Mouse (Mus musculus) cerebellum, adult 11 months (tissue): ENCODE results near the gene 4833427G06Rik.

Source experiments
- DNase-seq: peaks from one replicate; pipeline ENCODE4 v3.0.0; 2022

4833427G06Rik gene

DNA sequence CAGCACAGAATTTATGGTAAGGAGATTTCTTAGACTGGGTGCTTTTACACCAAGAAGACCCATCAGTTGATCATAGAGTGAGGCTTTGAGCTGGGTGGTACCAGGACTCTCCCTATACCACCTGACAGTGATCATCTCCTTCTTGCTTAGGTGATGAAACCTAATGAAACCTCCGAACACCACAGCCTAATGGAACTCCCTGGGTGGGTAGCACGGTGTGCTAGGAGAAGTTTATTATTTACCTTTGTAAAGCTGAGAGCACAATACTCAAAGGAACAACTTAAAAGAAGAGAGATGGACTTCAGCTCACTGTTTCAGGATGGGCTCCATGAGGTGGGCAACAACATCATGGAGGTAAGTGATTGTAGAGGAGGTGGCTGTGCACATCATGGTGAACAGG, 41.3 kb downstream of the 4833427G06Rik start, which contains the start of gene Btg4:
TSS of gene Btg4 (plus strand) at position 301 of the 400 bp plus-strand sequence.
- DNase-seq = no peak

DNA sequence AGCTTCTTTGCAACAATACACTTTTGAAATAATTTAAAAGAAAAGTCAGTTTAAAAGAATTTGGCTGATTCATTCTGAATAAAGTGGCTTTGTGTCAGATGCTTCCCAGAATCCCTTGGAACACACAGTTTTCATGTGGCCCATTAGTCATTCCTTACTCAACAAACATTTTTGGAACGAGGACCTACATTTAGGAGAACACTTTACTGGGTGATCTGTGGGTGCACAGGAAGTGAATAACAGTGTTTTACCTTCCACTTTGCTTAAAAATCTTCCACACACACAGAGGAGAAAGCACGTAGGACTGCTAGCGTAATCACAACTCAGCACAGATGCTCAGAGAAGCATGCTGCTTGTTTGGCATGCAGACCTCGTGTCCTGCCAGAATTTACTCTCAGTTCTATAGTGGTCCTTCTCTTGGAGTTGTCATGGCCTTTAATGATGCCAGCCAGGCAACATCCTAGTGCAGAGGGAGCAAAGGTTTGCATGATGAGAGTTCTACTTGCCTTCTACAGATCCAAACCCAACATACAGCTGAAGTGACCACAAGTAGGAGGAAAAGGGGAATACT, 42.8 kb downstream of the 4833427G06Rik start:
- DNase-seq = no peak

DNA sequence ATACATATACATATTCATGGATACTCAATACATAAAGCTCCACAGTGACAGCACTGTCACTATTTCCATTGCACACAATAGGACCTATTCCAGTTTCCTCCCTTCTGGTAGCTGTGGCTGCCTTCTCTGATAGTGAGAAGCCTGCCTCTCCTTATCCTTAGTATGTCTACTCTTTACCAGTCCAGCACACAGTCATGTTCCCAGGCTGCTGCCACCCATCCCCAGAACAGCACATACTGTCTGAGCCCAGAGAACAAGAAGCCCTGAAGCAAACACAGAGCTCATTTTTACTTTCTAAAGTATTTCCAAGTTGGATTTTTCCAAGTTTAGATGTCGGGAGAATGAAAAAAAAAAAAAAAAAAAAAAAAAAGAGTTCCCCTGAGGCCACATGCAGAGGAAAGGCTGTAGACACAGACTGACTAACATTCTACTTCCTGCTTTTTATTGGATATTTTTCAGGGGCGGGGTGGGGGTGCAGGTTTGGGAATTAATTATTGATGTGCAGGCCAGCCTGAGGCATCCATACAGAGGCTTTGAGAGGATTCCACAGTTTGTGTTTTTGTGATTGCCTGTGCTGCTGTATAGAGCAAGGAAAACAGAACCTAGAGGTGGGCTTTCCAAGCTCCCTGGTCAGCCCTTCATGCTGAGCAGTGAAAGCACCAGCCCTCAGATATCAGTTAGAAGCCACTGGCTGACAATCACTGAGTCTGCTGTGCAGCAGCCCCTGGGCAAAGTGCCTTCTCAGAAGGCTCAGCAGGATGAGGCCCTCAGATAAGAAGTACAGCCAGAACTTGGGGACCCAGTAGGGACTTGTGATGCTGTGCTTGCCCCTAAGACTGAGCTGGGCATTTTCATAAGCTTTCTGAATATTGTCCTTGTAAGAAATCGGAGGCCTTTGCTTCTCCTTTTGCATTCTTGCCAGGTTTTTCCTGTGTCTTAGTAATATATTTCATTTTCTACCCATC, 45.2 kb downstream of the 4833427G06Rik start:
- no peak for DNase-seq

DNA sequence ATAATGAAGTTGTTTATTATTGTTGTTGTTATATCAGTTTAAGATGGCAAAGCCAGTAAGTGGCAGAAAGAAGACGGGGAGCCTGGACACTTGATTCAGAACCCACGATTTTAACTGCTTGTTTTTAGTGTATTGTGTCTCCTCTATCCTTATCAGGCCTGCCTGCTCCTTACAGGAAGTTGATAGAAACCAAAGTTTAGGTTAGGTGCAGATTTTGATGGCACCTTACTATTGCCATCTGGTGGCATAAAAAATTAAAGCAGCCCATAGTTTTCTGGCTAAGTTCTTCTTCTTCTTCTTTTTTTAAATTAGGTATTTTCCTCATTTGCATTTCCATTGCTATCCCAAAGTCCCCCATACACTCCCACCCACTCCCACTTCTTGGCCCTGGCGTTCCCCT, 49.7 kb downstream of the 4833427G06Rik start:
- no peak for DNase-seq

DNA sequence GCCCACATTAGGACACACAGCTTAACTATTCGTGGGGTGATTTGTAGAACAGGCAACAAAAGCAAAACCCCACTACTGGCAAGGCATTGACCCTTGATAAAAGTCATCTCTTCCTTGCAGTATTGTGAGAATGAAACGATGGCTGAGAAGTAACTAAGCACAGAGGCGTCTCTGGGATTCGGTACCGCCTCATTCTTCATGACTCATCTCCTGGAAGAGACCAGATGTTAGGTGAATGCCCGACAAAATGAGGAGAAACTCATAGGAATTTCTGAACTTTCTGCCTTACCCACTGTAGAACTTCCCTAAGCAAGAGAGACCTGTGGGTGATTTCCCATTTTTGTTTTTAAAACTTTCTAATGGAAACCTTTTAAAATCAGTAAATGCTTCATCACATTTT, 59.7 kb downstream of the 4833427G06Rik start:
- no peak for DNase-seq

DNA sequence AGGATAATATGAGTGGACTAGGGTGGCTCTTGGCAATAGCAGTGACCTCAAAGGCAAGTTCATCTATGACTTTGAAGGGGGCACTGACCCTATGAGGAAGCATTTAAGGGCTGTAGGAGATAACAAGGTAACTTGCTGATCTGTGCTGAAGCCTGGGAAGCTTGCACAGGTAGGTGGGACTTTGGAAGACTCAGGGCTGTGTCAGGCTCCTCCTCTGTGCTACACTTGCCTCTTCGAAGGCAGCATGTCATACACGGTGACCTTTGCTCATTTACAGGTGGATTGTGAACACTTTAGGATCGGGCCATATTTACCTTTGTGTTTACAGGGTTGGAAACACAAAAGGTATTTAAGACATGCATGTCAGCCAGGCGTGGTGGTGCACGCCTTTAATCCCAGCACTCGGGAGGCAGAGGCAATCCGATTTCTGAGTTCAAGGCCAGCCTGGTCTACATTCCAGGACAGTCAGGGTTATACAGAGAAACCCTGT, 60.3 kb downstream of the 4833427G06Rik start:
- no peak for DNase-seq

DNA sequence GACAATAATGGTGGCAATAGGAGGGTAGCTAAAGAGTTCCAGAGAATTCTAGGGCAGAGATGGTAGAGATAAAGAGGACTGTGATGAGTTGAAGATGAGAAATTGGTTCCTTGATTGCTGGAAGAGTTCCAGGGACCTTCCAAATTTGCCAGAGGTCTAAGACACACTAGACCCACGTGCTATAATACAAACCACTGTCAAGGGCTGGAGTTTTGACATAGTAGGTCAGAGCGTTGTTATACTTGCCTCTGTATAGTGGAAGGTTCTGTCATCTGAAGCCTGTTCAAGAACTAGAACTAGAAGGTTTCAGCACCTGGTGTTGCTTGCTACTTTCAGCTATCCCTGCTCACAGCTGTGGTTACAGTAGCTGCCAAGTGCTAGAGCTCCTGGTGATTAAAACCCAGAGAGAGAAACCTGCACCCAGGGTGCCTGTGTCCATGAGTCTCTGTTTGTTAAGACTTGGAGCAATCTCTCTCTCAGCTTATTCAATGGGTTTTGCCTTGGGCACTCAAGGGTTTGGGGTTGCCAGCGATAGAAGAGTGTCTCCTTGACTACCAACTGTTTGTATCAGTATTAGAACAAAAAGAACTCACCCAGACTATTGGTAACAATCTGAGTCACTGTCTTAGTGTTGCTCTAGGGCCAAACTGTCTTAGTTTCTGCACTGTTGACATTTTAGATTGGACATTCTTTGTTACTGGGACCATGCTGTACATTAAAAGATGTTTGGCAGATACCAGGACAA, 68.9 kb downstream of the 4833427G06Rik start:
- DNase-seq = no peak

DNA sequence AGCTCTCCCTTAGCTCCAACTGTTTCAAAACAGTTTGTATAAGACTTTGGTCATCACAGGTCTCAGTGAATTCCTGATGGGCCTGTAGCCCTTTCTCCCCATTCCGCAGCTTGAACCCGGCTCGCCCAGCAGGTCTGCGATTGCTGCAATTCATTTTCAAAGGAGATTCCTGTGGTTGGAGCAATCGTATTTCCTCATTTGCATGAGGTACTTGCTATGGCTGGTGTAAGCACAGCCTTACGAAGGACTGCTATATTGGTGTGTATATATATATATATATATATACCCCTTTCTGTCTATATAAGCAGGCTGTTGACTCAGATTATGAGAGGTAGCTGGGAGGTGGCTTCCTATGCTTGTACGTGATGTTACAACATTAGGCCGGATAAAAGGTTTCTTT, 69.6 kb downstream of the 4833427G06Rik start:
- no peak for DNase-seq

DNA sequence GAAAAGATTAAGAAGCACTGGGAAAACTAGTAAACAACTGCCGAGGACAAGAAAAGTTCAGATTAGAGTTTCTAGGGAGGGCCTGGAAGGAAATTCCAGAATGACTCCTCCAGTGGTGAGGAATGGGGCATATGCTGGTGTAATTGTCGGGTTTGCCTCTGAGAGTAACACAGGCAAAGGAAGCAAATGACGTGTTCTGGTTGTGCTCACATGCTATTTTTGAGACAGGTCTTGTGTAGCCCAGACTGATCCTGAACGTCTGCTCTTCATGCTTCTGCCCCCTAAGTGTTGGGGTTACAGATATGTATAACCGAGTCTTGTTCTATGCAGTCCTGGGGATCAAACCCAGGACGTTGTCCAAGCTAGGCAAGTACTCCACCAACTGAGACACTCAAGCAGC, 70.3 kb downstream of the 4833427G06Rik start:
- no peak for DNase-seq
